Mouse (Mus musculus) fat pad, adult 2 months (tissue): ENCODE measurements around the gene Nectin4.
"Not testable (repeated sequence)": the region's sequence is repeated elsewhere in the genome, so short reads cannot be mapped to it uniquely, and the experiment has no call there.

Experiments used
- DNase-seq: peaks from one replicate; pipeline ENCODE4 v3.0.0-alpha.2; 2011; ENCODE audit warnings: low read depth, low spot score; ENCODE audit errors: extremely low read depth

Nectin4 gene

GRCm38 (mm10) chr1:171369845-171370556 lies at the start of gene Nectin4:
TSS of gene Nectin4 (plus strand) at chr1:171370099.
- DNase-seq, result no peak

DNA sequence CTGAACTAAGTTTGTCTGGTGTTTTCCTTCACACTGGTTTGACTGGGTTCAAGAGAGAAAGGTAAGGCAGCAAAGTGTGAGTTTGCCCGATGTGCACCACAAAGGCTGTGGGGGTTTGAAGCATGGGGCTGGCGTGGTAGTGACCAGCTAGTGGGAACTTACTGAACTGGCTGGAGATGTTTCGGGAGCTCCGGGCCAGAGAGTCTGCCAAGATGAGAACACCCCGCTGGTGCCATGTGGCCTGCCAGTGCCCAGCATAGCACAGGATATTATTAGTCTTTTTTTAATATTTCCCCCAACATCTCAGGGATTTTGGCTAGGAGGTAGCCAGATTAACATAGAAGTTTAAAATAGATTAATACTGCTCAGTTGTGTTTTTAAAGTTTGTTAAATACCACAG lies 49.7 kb upstream of the Nectin4 start:
- DNase-seq, result no peak

GRCm38 (mm10) chr1:171321415-171321814 lies 48.5 kb upstream of the Nectin4 start:
- DNase-seq, result no peak

- DNase-seq, result no peak
These were observed 47.9 kb upstream of the Nectin4 start for GRCm38 (mm10) chr1:171322012-171322411.

GRCm38 (mm10) chr1:171325571-171325970 lies 44.3 kb upstream of the Nectin4 start:
- no peak for DNase-seq

DNA sequence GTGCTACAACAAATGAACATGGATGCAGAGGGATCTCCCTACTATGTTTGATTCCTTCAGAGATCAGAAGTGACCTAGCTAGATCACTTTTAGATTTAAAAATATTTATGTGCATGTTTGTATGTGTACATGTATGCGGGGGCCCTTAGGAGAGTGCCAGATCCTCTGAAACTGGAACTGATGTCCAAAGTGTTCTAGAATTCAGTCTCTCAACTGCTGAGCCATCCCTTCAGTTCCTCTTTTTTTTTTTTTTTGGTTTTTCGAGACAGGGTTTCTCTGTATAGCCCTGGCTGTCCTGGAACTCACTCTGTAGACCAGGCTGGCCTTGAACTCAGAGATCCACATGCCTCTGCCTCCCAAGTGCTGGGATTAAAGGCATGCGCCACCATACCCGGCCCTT lies 43.3 kb upstream of the Nectin4 start:
- not testable (repeated sequence) for DNase-seq

DNA sequence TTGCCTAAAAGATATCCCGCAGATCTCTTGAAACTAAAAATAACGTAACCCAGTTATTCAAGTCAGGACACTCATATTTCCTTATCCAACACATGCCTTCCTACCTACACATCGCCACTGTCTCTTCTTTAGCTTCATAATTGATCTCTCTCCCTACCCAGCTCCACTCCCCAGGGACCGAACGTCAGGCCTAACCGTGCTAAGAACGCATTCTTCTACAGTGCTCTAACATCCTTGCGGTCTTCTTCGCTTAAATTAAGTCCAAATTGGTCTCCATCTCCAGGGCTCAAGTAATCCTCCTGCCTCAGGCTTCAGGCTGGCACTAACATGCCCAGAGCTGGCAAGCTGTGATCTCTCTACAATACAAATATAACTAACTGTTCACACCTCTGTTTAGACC lies 41.7 kb upstream of the Nectin4 start:
- no peak for DNase-seq

DNA sequence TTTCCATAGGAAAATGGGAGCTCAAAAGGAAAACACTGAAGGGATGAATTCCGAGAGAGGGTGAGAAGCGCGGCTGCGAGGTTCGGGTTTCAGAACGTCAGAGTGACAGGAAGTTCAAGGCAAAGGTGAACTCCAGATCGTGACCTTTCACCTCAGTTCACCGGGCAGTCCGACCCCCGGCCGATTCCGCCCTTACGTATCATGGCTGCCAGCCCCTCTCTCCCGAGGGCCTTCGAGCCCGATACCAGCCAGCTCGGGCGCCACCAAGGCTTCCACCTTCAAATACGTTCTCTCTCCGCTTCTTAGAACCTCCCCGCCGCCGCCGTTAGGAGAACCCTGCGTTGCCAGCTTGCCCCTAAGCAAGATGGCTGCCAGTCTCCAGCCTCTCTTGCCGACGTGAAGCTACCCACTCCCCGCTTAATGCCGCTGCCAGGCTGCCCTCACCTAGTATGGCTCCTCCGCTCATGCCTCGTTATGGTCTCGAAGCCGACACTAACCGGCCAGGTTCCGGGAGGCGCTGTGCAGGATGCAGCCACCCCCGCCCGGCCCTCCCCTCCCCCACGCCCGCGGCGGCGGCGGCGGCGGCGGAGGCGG lies 41.0 kb upstream of the Nectin4 start, which contains the start of gene Dedd:
Dedd (plus strand) TSS at position 307 of the 594 bp plus-strand sequence.
- peak; percentile 71 for DNase-seq

- DNase-seq, result no peak
These were observed 40.3 kb upstream of the Nectin4 start for GRCm38 (mm10) chr1:171329433-171330215.

GRCm38 (mm10) chr1:171330216-171330560 lies 39.7 kb upstream of the Nectin4 start:
- DNase-seq, result no peak

GRCm38 (mm10) chr1:171342262-171343207 lies 27.4 kb upstream of the Nectin4 start:
- no peak for DNase-seq

DNA sequence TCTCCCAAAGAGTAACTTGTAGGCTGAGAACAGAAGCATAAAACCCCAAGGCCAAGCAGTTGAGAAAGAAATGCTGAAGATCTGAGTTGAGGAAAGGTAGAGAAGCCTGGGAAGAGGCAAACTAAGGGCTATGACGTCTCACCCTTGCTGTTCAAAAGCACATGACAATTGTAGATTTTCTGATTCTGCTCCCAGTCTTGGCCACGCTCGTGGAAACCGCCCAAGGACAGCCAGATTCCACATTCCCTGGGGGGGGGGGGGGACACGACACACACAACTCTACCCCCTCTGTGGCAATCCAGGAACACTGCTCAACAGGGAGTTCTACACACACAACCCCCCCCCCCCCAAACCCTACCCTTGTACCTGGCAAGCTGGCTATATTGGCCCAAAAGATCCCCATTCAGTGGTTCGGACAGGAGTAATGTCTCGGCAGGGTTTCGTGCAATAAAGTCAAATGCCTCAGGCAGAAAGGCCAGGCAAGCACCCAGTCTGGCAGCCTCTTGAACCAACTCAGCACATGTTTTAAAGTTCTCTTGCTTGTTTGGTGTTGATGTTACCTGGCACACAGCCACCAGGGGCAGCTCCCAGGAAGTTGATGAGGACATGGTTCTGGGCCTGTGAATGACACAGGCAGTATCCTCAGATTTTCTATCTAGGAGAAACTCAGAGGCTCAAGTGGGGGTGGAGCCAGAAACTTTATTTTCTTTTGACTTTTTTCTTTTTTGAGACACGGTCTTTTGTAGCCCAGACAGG lies 25.8 kb upstream of the Nectin4 start:
- peak; percentile 50 for DNase-seq

DNA sequence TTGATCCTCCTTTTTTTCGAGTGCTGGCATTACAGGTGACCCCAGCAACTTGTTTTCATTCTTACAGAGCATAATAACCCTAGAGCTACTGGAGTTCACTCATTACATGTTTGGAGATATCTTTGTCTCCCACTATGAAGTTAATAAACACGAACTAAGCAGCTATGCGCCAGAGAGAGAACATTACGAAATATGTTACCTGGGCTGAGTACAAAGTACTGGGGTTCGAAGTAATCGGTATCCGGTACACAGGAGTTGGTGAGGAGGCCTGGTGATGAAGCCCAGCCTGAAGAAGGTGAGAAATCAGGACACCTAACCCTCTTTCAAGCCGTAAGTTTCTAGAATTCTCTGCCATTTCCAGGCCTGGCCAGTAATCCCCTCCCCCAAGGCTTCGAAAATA lies 25.2 kb upstream of the Nectin4 start:
- no peak for DNase-seq

GRCm38 (mm10) chr1:171345225-171346094 lies 24.4 kb upstream of the Nectin4 start, which contains the start of the genes Nit1 and Pfdn2:
TSS of gene Nit1 (minus strand) at chr1:171345646.
TSS of gene Pfdn2 (plus strand) at chr1:171345670.
- no peak for DNase-seq

DNA sequence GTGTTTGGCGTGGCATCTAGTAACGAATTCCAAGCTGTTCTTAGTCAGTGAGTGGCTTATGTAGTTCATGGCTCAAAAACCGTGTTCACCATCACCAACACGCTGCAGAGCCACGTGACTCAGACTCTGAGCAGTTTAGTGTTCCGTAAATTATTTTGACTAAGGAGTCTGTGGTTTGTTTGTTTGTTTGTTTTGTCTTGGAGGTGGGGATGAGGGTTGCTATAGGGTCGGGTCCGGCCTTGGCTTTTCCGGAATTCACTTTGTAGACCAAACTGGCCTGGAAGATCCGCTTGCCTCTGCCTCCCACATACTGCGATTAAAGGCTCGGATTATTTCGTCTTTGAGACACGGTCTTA lies 23.8 kb upstream of the Nectin4 start:
- no peak for DNase-seq

DNA sequence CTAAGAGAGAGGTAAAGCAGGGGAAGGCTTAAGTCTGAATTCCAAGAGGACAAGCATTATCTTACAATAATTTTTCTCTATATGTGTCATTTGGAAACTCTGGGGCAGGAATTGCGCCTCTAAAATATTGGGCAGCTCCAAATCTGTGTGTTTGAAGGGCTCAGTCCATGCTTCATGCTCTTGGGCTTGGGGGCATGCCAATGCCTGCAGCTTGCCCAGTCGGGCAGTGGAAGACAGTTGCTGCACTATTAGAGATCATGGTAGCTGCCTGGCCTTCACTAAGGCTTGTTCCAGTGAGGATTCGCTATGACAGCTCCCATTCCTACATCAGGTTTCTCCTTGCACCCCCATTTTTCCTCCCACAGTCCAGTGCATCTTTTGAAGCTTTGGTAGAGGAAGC lies 21.2 kb upstream of the Nectin4 start:
- DNase-seq, result no peak

- DNase-seq, result no peak
These were observed 20.7 kb upstream of the Nectin4 start for GRCm38 (mm10) chr1:171349210-171349609.

- no peak for DNase-seq
These were observed 14.0 kb upstream of the Nectin4 start for GRCm38 (mm10) chr1:171355812-171356340.

DNA sequence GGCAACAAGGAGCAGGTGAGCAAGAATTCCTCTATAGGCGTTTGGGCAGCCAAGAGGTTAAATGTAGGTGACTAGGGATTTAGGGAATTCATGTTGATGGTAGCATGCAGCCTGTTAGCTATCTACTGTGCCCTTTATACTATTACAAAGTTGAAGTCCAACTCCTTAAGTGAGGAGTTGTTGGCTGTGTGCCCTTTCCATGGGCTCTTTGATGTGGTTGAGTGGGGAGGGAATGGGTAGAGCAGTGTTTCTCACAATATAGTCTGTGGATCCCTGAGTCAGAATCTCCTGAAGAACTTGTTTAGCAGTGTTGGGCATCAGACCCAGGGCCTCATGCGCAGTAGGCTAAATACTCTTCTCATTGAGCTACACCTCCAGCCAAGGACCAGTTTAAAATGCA lies 13.1 kb upstream of the Nectin4 start:
- DNase-seq, result no peak
